Mouse (Mus musculus) midbrain, embryonic 12.5 days (tissue): ENCODE data around the gene Hsd11b1. TPM values are rescaled to one million over a fixed set of nuclear protein-coding genes. Genes with fewer than 3 reads are reported as not detected.

Experiments
- ATAC-seq: fragments of 200-750 bp; cut with Nextera tagmentation; 2 replicates; pipeline ENCODE4 v1.8.0; 2017; ENCODE audit warnings: low read depth, moderate TSS enrichment, moderate library complexity; ENCODE audit not compliant: low FRiP score
- H3K27ac ChIP-seq: fragments of 300-500 bp; sonication (generic); replicated peaks from 2 replicates; pipeline ENCODE4 v1.5.1; 2016; ENCODE audit warnings: mild to moderate bottlenecking
- H3K27me3 ChIP-seq: fragments of 300-500 bp; sonication (generic); 2 replicates; pipeline ENCODE4 v1.6.1; 2016; ENCODE audit warnings: mild to moderate bottlenecking
- H3K36me3 ChIP-seq: fragments of 300-500 bp; sonication (generic); 2 replicates; pipeline ENCODE4 v1.6.1; 2016
- H3K4me1 ChIP-seq: fragments of 300-500 bp; sonication (generic); 2 replicates; pipeline ENCODE4 v1.6.1; 2016
- H3K4me2 ChIP-seq: fragments of 300-500 bp; sonication (generic); replicated peaks from 2 replicates; pipeline ENCODE4 v1.6.1; 2016; ENCODE audit warnings: mild to moderate bottlenecking, moderate library complexity
- H3K4me3 ChIP-seq: fragments of 300-500 bp; sonication (generic); 2 replicates; pipeline ENCODE4 v1.5.1; 2016; ENCODE audit warnings: mild to moderate bottlenecking
- H3K9ac ChIP-seq: fragments of 300-500 bp; sonication (generic); replicated peaks from 2 replicates; pipeline ENCODE4 v1.6.1; 2016; ENCODE audit warnings: mild to moderate bottlenecking, moderate library complexity
- H3K9me3 ChIP-seq: fragments of 300-500 bp; sonication (generic); 2 replicates; pipeline ENCODE4 v1.6.1; 2016; ENCODE audit warnings: mild to moderate bottlenecking
- WGBS: fragments of 180-500 bp; shearing (Covaris S2); methylation state at CpG from one replicate; pipeline ENCODE4 v1.1.7; 2016; 5-methylcytosine and 5-hydroxymethylcytosine counted together
- polyA plus RNA-seq: library from polyadenylated mRNA; unstranded; fragments of >200 nt; fragmentation: Nextera tagmentation; extraction: Ambion mirVana; gene quantifications from 2 replicates; pipeline ENCODE4 v1.2.1, GENCODE M21; 2016

Hsd11b1 gene
- polyA plus RNA-seq, 1 experiment from 2014 or later, result not detected

DNA sequence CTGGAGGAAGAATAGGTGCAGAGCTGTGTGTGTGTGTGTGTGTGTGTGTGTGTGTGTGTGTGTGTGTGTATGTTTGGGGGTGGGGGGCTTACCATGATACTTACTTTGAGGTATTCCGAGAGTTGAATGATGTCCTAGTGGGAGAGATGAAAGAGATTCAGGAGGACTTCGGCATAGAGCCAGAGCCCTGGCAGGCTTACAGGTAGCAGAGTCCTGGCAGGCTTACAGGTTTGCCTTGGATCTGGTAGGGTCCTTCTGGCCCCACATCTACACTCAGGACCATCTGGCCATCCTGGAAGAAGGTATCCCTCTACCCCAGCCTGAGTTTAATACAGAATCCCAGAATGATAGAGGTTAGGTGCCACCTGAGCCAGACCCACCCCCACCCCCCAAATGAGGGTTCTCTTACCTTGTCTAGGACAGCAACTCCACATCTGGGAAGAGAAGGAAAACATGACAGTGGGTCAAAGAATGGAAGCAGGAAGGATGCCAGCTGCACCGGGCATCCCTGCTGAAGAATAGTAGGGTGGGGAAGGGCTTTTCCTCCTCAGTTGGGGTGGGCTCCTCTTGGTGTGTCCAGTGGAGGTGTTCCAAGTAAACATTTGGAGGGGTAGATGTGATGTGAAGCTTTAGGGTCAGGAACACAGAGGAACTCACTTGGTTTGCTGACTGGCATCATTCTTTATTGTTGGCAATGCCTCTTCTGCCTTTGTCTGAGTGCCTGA, 69.3 kb downstream of the Hsd11b1 start:
- Histone ChIP-seq H3K4me1 (peaks cover 3% of the 10 kb centered on the region), H3K4me3 (no peak overlapping the region), H3K4me2 (no peak overlapping the region), H3K27ac (no peak overlapping the region), H3K9ac (no peak overlapping the region), H3K9me3 (no peaks in the 10 kb centered on the region), H3K27me3 (no peaks in the 10 kb centered on the region), H3K36me3 (no peaks in the 10 kb centered on the region)
- WGBS, result 87% methylated on average over 3 of the region's 3 CpGs
- ATAC-seq, result no peak

GRCm38 (mm10) chr1:193191675-193192283, 72.1 kb downstream of the Hsd11b1 start:
- Histone ChIP-seq H3K4me3 (no peak overlapping the region), H3K4me1 (peaks cover 11% of the 10 kb centered on the region), H3K27me3 (no peaks in the 10 kb centered on the region), H3K27ac (no peak overlapping the region), H3K4me2 (no peak overlapping the region), H3K9me3 (no peaks in the 10 kb centered on the region), H3K36me3 (no peaks in the 10 kb centered on the region), H3K9ac (no peak overlapping the region)
- no peak for ATAC-seq
- WGBS, result 92% methylated on average over 7 of the region's 7 CpGs

- Histone ChIP-seq H3K4me1 (peaks cover 11% of the 10 kb centered on the region), H3K27me3 (no peaks in the 10 kb centered on the region), H3K4me3 (no peak overlapping the region), H3K27ac (0 out of 2 replicates have a peak overlapping the region, but pooled peaks have one; percentile 58), H3K36me3 (no peaks in the 10 kb centered on the region), H3K9ac (no peak overlapping the region), H3K9me3 (no peaks in the 10 kb centered on the region), H3K4me2 (no peak overlapping the region)
- WGBS, result 52% methylated on average over 3 of the region's 3 CpGs
- 0 out of 2 replicates have a peak, but pooled peaks have one; percentile 24 for ATAC-seq
Observed at GRCm38 (mm10) chr1:193189771-193190170, 74.1 kb downstream of the Hsd11b1 start.

GRCm38 (mm10) chr1:193189151-193189621, 74.7 kb downstream of the Hsd11b1 start:
- Histone ChIP-seq H3K4me2 (no peak overlapping the region), H3K9ac (no peak overlapping the region; the same call in 1 of the 2 replicates), H3K27me3 (no peaks in the 10 kb centered on the region), H3K36me3 (no peaks in the 10 kb centered on the region), H3K9me3 (no peaks in the 10 kb centered on the region), H3K4me1 (peaks cover 11% of the 10 kb centered on the region), H3K4me3 (no peak overlapping the region), H3K27ac (peak overlapping the region; percentile 58)
- ATAC-seq, result peak; percentile 94
- 30% methylated on average over 9 of the region's 9 CpGs for WGBS

DNA sequence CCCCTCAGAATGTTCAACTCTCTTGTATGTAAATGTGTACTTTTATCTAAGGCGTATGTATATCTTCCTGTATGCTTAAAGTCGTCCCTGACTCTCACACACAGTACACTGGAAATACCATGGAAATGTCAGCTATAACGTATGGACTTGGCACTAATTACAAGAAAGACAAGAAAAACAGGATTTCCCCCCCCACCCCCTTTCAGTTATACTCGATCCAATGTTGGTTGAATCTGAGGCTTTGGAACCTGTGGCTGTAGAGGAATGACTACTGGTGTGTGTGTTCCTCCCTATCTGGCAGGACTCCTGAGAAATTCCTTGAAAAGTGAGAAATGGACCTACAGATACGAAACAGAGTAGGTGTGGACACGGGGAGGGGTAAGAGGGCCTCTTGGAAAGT, 75.6 kb downstream of the Hsd11b1 start:
- ATAC-seq, result no peak

GRCm38 (mm10) chr1:193181104-193181503, 82.8 kb downstream of the Hsd11b1 start:
- H3K4me3 ChIP-seq, result no peak overlapping the region
- no peak overlapping the region for H3K27ac ChIP-seq
- peaks cover 5% of the 10 kb centered on the region; the same call in 1 of the 2 replicates for H3K4me1 ChIP-seq
- H3K9ac ChIP-seq, result no peak overlapping the region
- ATAC-seq, result no peak
- H3K27me3 ChIP-seq, result 0 out of 2 replicates have a peak, but pooled peaks cover 3% of the 10 kb centered on the region
- no peaks in the 10 kb centered on the region for H3K9me3 ChIP-seq
- no peaks in the 10 kb centered on the region for H3K36me3 ChIP-seq
- H3K4me2 ChIP-seq, result no peak overlapping the region
- 81% methylated on average over 3 of the region's 3 CpGs for WGBS

More for the DNA sequence above, 75.6 kb downstream of the Hsd11b1 start:
- H3K27ac ChIP-seq, result no peak overlapping the region
- 92% methylated on average over 6 of the region's 6 CpGs for WGBS
- H3K27me3 ChIP-seq, result no peaks in the 10 kb centered on the region
- H3K9me3 ChIP-seq, result no peaks in the 10 kb centered on the region
- no peak overlapping the region for H3K4me2 ChIP-seq
- H3K36me3 ChIP-seq, result no peaks in the 10 kb centered on the region
- H3K4me1 ChIP-seq, result peaks cover 11% of the 10 kb centered on the region
- H3K9ac ChIP-seq, result no peak overlapping the region
- no peak overlapping the region for H3K4me3 ChIP-seq

GRCm38 (mm10) chr1:193174143-193174733, 89.6 kb downstream of the Hsd11b1 start:
- Histone ChIP-seq H3K36me3 (no peaks in the 10 kb centered on the region), H3K4me2 (peak overlapping the region; percentile 65), H3K9me3 (no peaks in the 10 kb centered on the region), H3K4me1 (peaks cover 23% of the 10 kb centered on the region), H3K9ac (peak overlapping the region; percentile 60), H3K4me3 (peak overlapping the region; percentile 72), H3K27me3 (no peaks in the 10 kb centered on the region), H3K27ac (no peak overlapping the region)
- WGBS, result 92% methylated on average over 13 of the region's 13 CpGs
- ATAC-seq, result no peak

DNA sequence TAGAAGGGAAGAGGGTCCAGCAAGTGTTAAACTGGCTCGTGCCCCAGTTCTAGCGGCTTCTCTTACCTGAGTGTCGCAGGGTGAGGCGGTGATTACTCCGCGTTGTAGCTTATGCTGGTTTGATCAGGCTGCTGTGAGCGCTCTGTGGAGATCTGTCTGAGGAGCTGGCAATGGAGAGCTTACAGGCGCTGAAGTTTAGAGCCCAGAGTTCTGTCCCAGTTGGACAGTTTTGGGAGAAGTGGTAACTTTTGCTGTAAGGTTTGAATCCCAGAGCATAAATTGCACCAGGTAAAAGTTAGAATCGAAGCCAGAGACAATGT, 90.1 kb downstream of the Hsd11b1 start:
- Histone ChIP-seq H3K4me3 (peak overlapping the region; percentile 72), H3K4me2 (peak overlapping the region; percentile 65), H3K9ac (peak overlapping the region; percentile 60), H3K27ac (peak overlapping the region; percentile 74), H3K4me1 (peaks cover 23% of the 10 kb centered on the region), H3K27me3 (no peaks in the 10 kb centered on the region), H3K9me3 (no peaks in the 10 kb centered on the region), H3K36me3 (no peaks in the 10 kb centered on the region)
- 20% methylated on average over 9 of the region's 9 CpGs for WGBS
- no peak for ATAC-seq

- H3K36me3 ChIP-seq, result no peaks in the 10 kb centered on the region
- H3K4me2 ChIP-seq, result peak overlapping the region; percentile 73
- no peaks in the 10 kb centered on the region for H3K9me3 ChIP-seq
- H3K27me3 ChIP-seq, result no peaks in the 10 kb centered on the region
- H3K4me1 ChIP-seq, result peaks cover 22% of the 10 kb centered on the region
- peak overlapping the region; percentile 82 for H3K9ac ChIP-seq
- ATAC-seq, result peak; percentile 99
- under 1% methylated on average over 48 of the region's 48 CpGs for WGBS
- peak overlapping the region; percentile 72 for H3K4me3 ChIP-seq
- peak overlapping the region; percentile 74 for H3K27ac ChIP-seq
Observed at GRCm38 (mm10) chr1:193172991-193173809, 90.7 kb downstream of the Hsd11b1 start.
